Comparison of ENCODE assay signal across 8 mouse cellular contexts in genomic region chr1:105780079-105780456, GRCm38 (mm10). TPM values are rescaled to one million over a fixed set of nuclear protein-coding genes. Genes with fewer than 3 reads are reported as not detected.
DNase-seq lines count a peak whose midpoint lies in the region; ATAC-seq and TF ChIP-seq lines count a peak whose summit lies in the region.

No protein-coding gene starts in this region.

- no peaks in the 10 kb centered on the region for H3K9me3 ChIP-seq in embryonic facial prominence, embryonic 14.5 days (ENCODE audit: control insufficient read depth, low read length)
- H3K9me3 ChIP-seq in intestine, embryonic 16.5 days (ENCODE audit: control insufficient read depth, low read length) = no peaks in the 10 kb centered on the region
- H3K9me3 ChIP-seq in neural tube, embryonic 12.5 days = no peaks in the 10 kb centered on the region

- no peak for DNase-seq in layer of hippocampus, adult 2 months (ENCODE audit: low spot score in 2 of 2)
- DNase-seq in layer of hippocampus, postnatal 25 days (ENCODE audit: extremely low spot score in 1 of 2, low spot score in 1 of 2) = no peak
- no peak for DNase-seq in embryonic facial prominence, embryonic 14.5 days (ENCODE audit: low spot score)
- no peak for DNase-seq in MN1 (ENCODE audit: low spot score)
- no peak for DNase-seq in urinary bladder, adult 2 months (ENCODE audit: low spot score)
- DNase-seq in adipocyte (ENCODE audit: low spot score) = no peak

- H3K36me3 ChIP-seq in embryonic facial prominence, embryonic 14.5 days (ENCODE audit: control insufficient read depth, insufficient read depth, low read length) = no peaks in the 10 kb centered on the region
- no peaks in the 10 kb centered on the region for H3K36me3 ChIP-seq in intestine, embryonic 16.5 days (ENCODE audit: control insufficient read depth, insufficient read depth, low read length)
- no peaks in the 10 kb centered on the region for H3K36me3 ChIP-seq in neural tube, embryonic 12.5 days

- 36% methylated on average over 12 of the region's 12 CpGs for WGBS in embryonic facial prominence, embryonic 14.5 days
- WGBS in intestine, embryonic 16.5 days = 31% methylated on average over 12 of the region's 12 CpGs
- WGBS in neural tube, embryonic 12.5 days = 39% methylated on average over 12 of the region's 12 CpGs

- peaks cover 36% of the 10 kb centered on the region for H3K27me3 ChIP-seq in embryonic facial prominence, embryonic 14.5 days (replicated peaks; ENCODE audit: control insufficient read depth, insufficient read depth, low read length)
- H3K27me3 ChIP-seq in intestine, embryonic 16.5 days (replicated peaks; ENCODE audit: control insufficient read depth, insufficient read depth, low read length) = no peaks in the 10 kb centered on the region
- peaks cover 28% of the 10 kb centered on the region for H3K27me3 ChIP-seq in neural tube, embryonic 12.5 days (replicated peaks)

- TF ChIP-seq CTCF in layer of hippocampus, adult 2 months (conservative IDR thresholded peaks at IDR 0.05) = no peak

- peak overlapping the region; percentile 94 for H3K4me2 ChIP-seq in embryonic facial prominence, embryonic 14.5 days (ENCODE audit: low read depth, low read length)
- H3K4me2 ChIP-seq in intestine, embryonic 16.5 days (ENCODE audit: low read depth, low read length) = peak overlapping the region; percentile 84
- peak overlapping the region; percentile 85 for H3K4me2 ChIP-seq in neural tube, embryonic 12.5 days (replicated peaks)

- peak overlapping the region; percentile 57; the same call in 1 of the 2 replicates for H3K9ac ChIP-seq in embryonic facial prominence, embryonic 14.5 days (ENCODE audit: low read depth, low read length)
- peak overlapping the region; percentile 92 for H3K9ac ChIP-seq in intestine, embryonic 16.5 days (ENCODE audit: low read depth, low read length)
- H3K9ac ChIP-seq in neural tube, embryonic 12.5 days = peak overlapping the region; percentile 55; the same call in 1 of the 2 replicates

- ATAC-seq in embryonic facial prominence, embryonic 14.5 days (ENCODE audit: low read depth) = no peak
- peak; percentile 7; the same call in 1 of the 2 replicates for ATAC-seq in intestine, embryonic 16.5 days
- no peak for ATAC-seq in neural tube, embryonic 12.5 days (ENCODE audit: low FRiP score, low read depth)

- peak overlapping the region; percentile 64 for H3K4me3 ChIP-seq in layer of hippocampus, adult 2 months
- H3K4me3 ChIP-seq in embryonic facial prominence, embryonic 14.5 days (ENCODE audit: low read depth, low read length) = peak overlapping the region; percentile 57
- peak overlapping the region; percentile 83 for H3K4me3 ChIP-seq in intestine, embryonic 16.5 days (ENCODE audit: low read length)
- H3K4me3 ChIP-seq in neural tube, embryonic 12.5 days = peak overlapping the region; percentile 50

- H3K27ac ChIP-seq in layer of hippocampus, adult 2 months = no peak overlapping the region
- H3K27ac ChIP-seq in embryonic facial prominence, embryonic 14.5 days (replicated peaks; ENCODE audit: low read depth, low read length) = no peak overlapping the region
- no peak overlapping the region for H3K27ac ChIP-seq in intestine, embryonic 16.5 days (ENCODE audit: low read length)
- H3K27ac ChIP-seq in neural tube, embryonic 12.5 days = no peak overlapping the region

- no peaks in the 10 kb centered on the region for H3K4me1 ChIP-seq in embryonic facial prominence, embryonic 14.5 days (ENCODE audit: control insufficient read depth, insufficient read depth, low read length)
- peaks cover 2% of the 10 kb centered on the region; the same call in 1 of the 2 replicates for H3K4me1 ChIP-seq in intestine, embryonic 16.5 days (ENCODE audit: control insufficient read depth, insufficient read depth, low read length)
- no peaks in the 10 kb centered on the region for H3K4me1 ChIP-seq in neural tube, embryonic 12.5 days

RNA-seq across cellular contexts. Expression of gene Tnfrsf11a, which starts 0.5 kb away (rescaled TPM):
- total RNA-seq in layer of hippocampus, adult 2 months (2021) = 1 to 10 TPM; 2.4 to 2.5 TPM
- total RNA-seq in layer of hippocampus, postnatal 25 days (2021) = 1 to 10 TPM; 2.8 to 3.2 TPM
- polyA plus RNA-seq in embryonic facial prominence, embryonic 14.5 days (2014; fragmentation: Nextera tagmentation; extraction: Ambion mirVana) = 1.7 and 1.8 TPM in 2 replicates
- 7.0 and 8.4 TPM in 2 replicates for polyA plus RNA-seq in intestine, embryonic 16.5 days (2015; fragmentation: Nextera tagmentation; extraction: Ambion mirVana)
- polyA plus RNA-seq in neural tube, embryonic 12.5 days (2016; fragmentation: Nextera tagmentation; extraction: Ambion mirVana) = 0.36 and 0.65 TPM in 2 replicates
- polyA plus RNA-seq in urinary bladder, adult 2 months (2012; rRNA removed) = 15.0 and 22.7 TPM in 2 replicates
